Mouse (Mus musculus) hindbrain, embryonic 11.5 days (tissue): ENCODE results near the gene Thsd7b. TPM values are rescaled to one million over a fixed set of nuclear protein-coding genes. Genes with fewer than 3 reads are reported as not detected.

Source experiments
- ATAC-seq: fragments of 200-750 bp; cut with Nextera tagmentation; 2 replicates; pipeline ENCODE4 v1.8.0; 2017; ENCODE audit warnings: mild to moderate bottlenecking, moderate TSS enrichment, moderate library complexity; ENCODE audit not compliant: low FRiP score
- DNase-seq: peaks from one replicate; pipeline ENCODE4 v3.0.0-alpha.2; 2015; ENCODE audit warnings: low spot score
- H3K27ac ChIP-seq: fragments of 300-500 bp; sonication (generic); 2 replicates; pipeline ENCODE4 v1.5.1; 2014; ENCODE audit warnings: mild to moderate bottlenecking, low read depth, low read length
- H3K27me3 ChIP-seq: fragments of 300-500 bp; sonication (generic); 2 replicates; pipeline ENCODE4 v1.6.1; 2014; ENCODE audit warnings: mild to moderate bottlenecking, low read length, moderate library complexity, mixed read lengths; ENCODE audit not compliant: control insufficient read depth, insufficient read depth
- H3K36me3 ChIP-seq: fragments of 300-500 bp; sonication (generic); 2 replicates; pipeline ENCODE4 v1.6.1; 2014; ENCODE audit warnings: mild to moderate bottlenecking, low read length, moderate library complexity, mixed read lengths; ENCODE audit not compliant: control insufficient read depth, insufficient read depth
- H3K4me1 ChIP-seq: fragments of 300-500 bp; sonication (generic); replicated peaks from 2 replicates; pipeline ENCODE4 v1.6.1; 2014; ENCODE audit warnings: low read length, mixed read lengths; ENCODE audit not compliant: control insufficient read depth, insufficient read depth
- H3K4me2 ChIP-seq: fragments of 300-500 bp; sonication (generic); replicated peaks from 2 replicates; pipeline ENCODE4 v1.6.1; 2014; ENCODE audit warnings: mild to moderate bottlenecking, low read depth, low read length
- H3K4me3 ChIP-seq: fragments of 300-500 bp; sonication (generic); 2 replicates; pipeline ENCODE4 v1.5.1; 2014; ENCODE audit warnings: low read depth, low read length
- H3K9ac ChIP-seq: fragments of 300-500 bp; sonication (generic); 2 replicates; pipeline ENCODE4 v1.6.1; 2014; ENCODE audit warnings: low read depth, low read length
- H3K9me3 ChIP-seq: fragments of 300-500 bp; sonication (generic); 2 replicates; pipeline ENCODE4 v1.6.1; 2016; ENCODE audit warnings: low read length; ENCODE audit not compliant: control insufficient read depth
- WGBS: fragments of 180-500 bp; shearing (Covaris S2); extraction: QIAGEN DNeasy Blood & Tissue Kit; methylation state at CpG from one replicate; pipeline ENCODE4 v1.1.7; 2014; 5-methylcytosine and 5-hydroxymethylcytosine counted together
- polyA plus RNA-seq: library from polyadenylated mRNA; unstranded; fragments of >200 nt; fragmentation: Nextera tagmentation; extraction: Ambion mirVana; gene quantifications from 2 replicates; pipeline ENCODE4 v1.2.1, GENCODE M21; 2014

Thsd7b gene
- polyA plus RNA-seq, 1 experiment from 2014 or later = 14.0 TPM

- no peak overlapping the region for H3K9ac ChIP-seq
- no peak for ATAC-seq
- H3K9me3 ChIP-seq = no peaks in the 10 kb centered on the region
- H3K4me1 ChIP-seq = no peaks in the 10 kb centered on the region
- DNase-seq = no peak
- WGBS = 95% methylated on average over 3 of the region's 3 CpGs
- no peaks in the 10 kb centered on the region for H3K36me3 ChIP-seq
- H3K27ac ChIP-seq = no peak overlapping the region
- no peak overlapping the region for H3K4me2 ChIP-seq
- H3K4me3 ChIP-seq = no peak overlapping the region
- no peaks in the 10 kb centered on the region for H3K27me3 ChIP-seq
Observed at GRCm38 (mm10) chr1:129713571-129713970, 440.5 kb downstream of the Thsd7b start.

- no peaks in the 10 kb centered on the region for H3K36me3 ChIP-seq
- no peak for DNase-seq
- no peaks in the 10 kb centered on the region for H3K27me3 ChIP-seq
- H3K27ac ChIP-seq = no peak overlapping the region
- H3K4me1 ChIP-seq = no peaks in the 10 kb centered on the region
- no peaks in the 10 kb centered on the region for H3K9me3 ChIP-seq
- no peak overlapping the region for H3K4me2 ChIP-seq
- no peak overlapping the region for H3K9ac ChIP-seq
- H3K4me3 ChIP-seq = no peak overlapping the region
- peak; percentile 40; the same call in 1 of the 2 replicates for ATAC-seq
Observed at GRCm38 (mm10) chr1:129719592-129719991, 446.5 kb downstream of the Thsd7b start.

- H3K27me3 ChIP-seq = no peaks in the 10 kb centered on the region
- ATAC-seq = no peak
- 94% methylated on average over 2 of the region's 2 CpGs for WGBS
- no peak for DNase-seq
- no peaks in the 10 kb centered on the region for H3K36me3 ChIP-seq
- H3K9me3 ChIP-seq = no peaks in the 10 kb centered on the region
- H3K27ac ChIP-seq = no peak overlapping the region
- H3K4me1 ChIP-seq = no peaks in the 10 kb centered on the region
- no peak overlapping the region for H3K4me3 ChIP-seq
- H3K4me2 ChIP-seq = no peak overlapping the region
- no peak overlapping the region for H3K9ac ChIP-seq
Observed at GRCm38 (mm10) chr1:129731991-129732390, 458.9 kb downstream of the Thsd7b start.

- H3K36me3 ChIP-seq = no peaks in the 10 kb centered on the region
- no peaks in the 10 kb centered on the region for H3K27me3 ChIP-seq
- 68% methylated on average over 3 of the region's 3 CpGs for WGBS
- 0 out of 2 replicates have a peak, but pooled peaks have one; percentile 34 for ATAC-seq
- H3K4me2 ChIP-seq = no peak overlapping the region
- H3K4me3 ChIP-seq = no peak overlapping the region
- H3K9ac ChIP-seq = no peak overlapping the region
- no peaks in the 10 kb centered on the region for H3K9me3 ChIP-seq
- no peak overlapping the region for H3K27ac ChIP-seq
- H3K4me1 ChIP-seq = no peaks in the 10 kb centered on the region
- DNase-seq = no peak
Observed at GRCm38 (mm10) chr1:129747595-129747994, 474.5 kb downstream of the Thsd7b start.

GRCm38 (mm10) chr1:129756548-129757240 is 483.6 kb downstream of the Thsd7b start:
- no peak for DNase-seq
- no peaks in the 10 kb centered on the region for H3K4me1 ChIP-seq
- no peak overlapping the region for H3K4me2 ChIP-seq
- H3K36me3 ChIP-seq = no peaks in the 10 kb centered on the region
- no peak overlapping the region for H3K9ac ChIP-seq
- H3K9me3 ChIP-seq = no peaks in the 10 kb centered on the region
- H3K27ac ChIP-seq = no peak overlapping the region
- no peak overlapping the region for H3K4me3 ChIP-seq
- 53% methylated on average over 1 of the region's 1 CpGs for WGBS
- H3K27me3 ChIP-seq = no peaks in the 10 kb centered on the region
- ATAC-seq = peak; percentile 19; the same call in 1 of the 2 replicates

- no peak overlapping the region for H3K9ac ChIP-seq
- no peak overlapping the region for H3K4me3 ChIP-seq
- H3K27ac ChIP-seq = no peak overlapping the region
- no peak for ATAC-seq
- H3K27me3 ChIP-seq = no peaks in the 10 kb centered on the region
- H3K36me3 ChIP-seq = no peaks in the 10 kb centered on the region
- H3K4me2 ChIP-seq = no peak overlapping the region
- H3K9me3 ChIP-seq = no peaks in the 10 kb centered on the region
- no peaks in the 10 kb centered on the region for H3K4me1 ChIP-seq
- 79% methylated on average over 1 of the region's 1 CpGs for WGBS
- no peak for DNase-seq
Observed at GRCm38 (mm10) chr1:129759003-129759402, 485.9 kb downstream of the Thsd7b start.

GRCm38 (mm10) chr1:129761234-129761633 is 488.1 kb downstream of the Thsd7b start:
- WGBS = 91% methylated on average over 1 of the region's 1 CpGs
- no peak overlapping the region for H3K4me2 ChIP-seq
- DNase-seq = no peak
- no peak overlapping the region for H3K9ac ChIP-seq
- no peak overlapping the region for H3K4me3 ChIP-seq
- H3K27ac ChIP-seq = no peak overlapping the region
- ATAC-seq = no peak
- H3K9me3 ChIP-seq = no peaks in the 10 kb centered on the region
- H3K27me3 ChIP-seq = no peaks in the 10 kb centered on the region
- H3K4me1 ChIP-seq = no peaks in the 10 kb centered on the region
- no peaks in the 10 kb centered on the region for H3K36me3 ChIP-seq

GRCm38 (mm10) chr1:129764748-129765147 is 491.6 kb downstream of the Thsd7b start:
- Histone ChIP-seq H3K4me3 (no peak overlapping the region), H3K27ac (no peak overlapping the region), H3K4me2 (no peak overlapping the region), H3K9me3 (no peaks in the 10 kb centered on the region), H3K27me3 (no peaks in the 10 kb centered on the region), H3K36me3 (no peaks in the 10 kb centered on the region), H3K4me1 (no peaks in the 10 kb centered on the region), H3K9ac (no peak overlapping the region)
- WGBS = 66% methylated on average over 2 of the region's 2 CpGs
- DNase-seq (no peak), ATAC-seq (no peak)

GRCm38 (mm10) chr1:129777055-129777454 is 504.0 kb downstream of the Thsd7b start:
- Histone ChIP-seq H3K4me3 (no peak overlapping the region), H3K9me3 (no peaks in the 10 kb centered on the region), H3K4me1 (no peaks in the 10 kb centered on the region), H3K9ac (no peak overlapping the region), H3K27ac (no peak overlapping the region), H3K4me2 (no peak overlapping the region), H3K36me3 (no peaks in the 10 kb centered on the region), H3K27me3 (no peaks in the 10 kb centered on the region)
- DNase-seq (no peak), ATAC-seq (no peak)
- 91% methylated on average over 5 of the region's 5 CpGs for WGBS
